Mouse (Mus musculus): ENCODE measurements around the gene Syt8. TPM values are rescaled to one million over a fixed set of nuclear protein-coding genes. Genes with fewer than 3 reads are reported as not detected.

Syt8 gene
- polyA plus RNA-seq (2015; fragmentation: Nextera tagmentation; extraction: Ambion mirVana), result 0.39 and 0.79 TPM in 2 replicates

GRCm38 (mm10) chr7:142434137-142434865 lies at the start of gene Syt8:
TSS of gene Syt8 (plus strand) at chr7:142434850.

GRCm38 (mm10) chr7:142387419-142388148 lies 47.1 kb upstream of the Syt8 start, which contains the start of gene Ctsd:
TSS of gene Ctsd (minus strand) at chr7:142388038.

GRCm38 (mm10) chr7:142441585-142441984 lies 6.9 kb downstream of the Syt8 start, which contains the start of gene Tnni2:
TSS of gene Tnni2 (plus strand) at chr7:142441808.

GRCm38 (mm10) chr7:142460636-142461077 lies 26.0 kb downstream of the Syt8 start, which contains the start of gene Lsp1:
TSS of gene Lsp1 (plus strand) at chr7:142460809.

Other genes starting within 250 kb of the Syt8 start
- gene Gm10153, start 244.5 kb upstream of the Syt8 start, polyA plus RNA-seq (2015; fragmentation: Nextera tagmentation; extraction: Ambion mirVana), result not detected in 2 replicates
- gene Krtap5-3, start 233.5 kb upstream of the Syt8 start, polyA plus RNA-seq (2015; fragmentation: Nextera tagmentation; extraction: Ambion mirVana), result not detected in 2 replicates
- gene Gm7579, start 223.0 kb upstream of the Syt8 start, polyA plus RNA-seq (2015; fragmentation: Nextera tagmentation; extraction: Ambion mirVana), result not detected in 2 replicates
- not detected in 2 replicates for gene Krtap5-5, start 204.9 kb upstream of the Syt8 start, polyA plus RNA-seq (2015; fragmentation: Nextera tagmentation; extraction: Ambion mirVana)
- gene Gm40460, start 193.8 kb upstream of the Syt8 start, polyA plus RNA-seq (2015; fragmentation: Nextera tagmentation; extraction: Ambion mirVana), result not detected in 2 replicates
- not detected in 2 replicates for gene Gm2431, start 176.5 kb upstream of the Syt8 start, polyA plus RNA-seq (2015; fragmentation: Nextera tagmentation; extraction: Ambion mirVana)
- not detected in 2 replicates for gene Gm4559, start 160.5 kb upstream of the Syt8 start, polyA plus RNA-seq (2015; fragmentation: Nextera tagmentation; extraction: Ambion mirVana)
- gene Krtap5-1, start 137.7 kb upstream of the Syt8 start, polyA plus RNA-seq (2015; fragmentation: Nextera tagmentation; extraction: Ambion mirVana), result not detected in 2 replicates
- not detected in 2 replicates for gene Krtap5-4, start 131.3 kb upstream of the Syt8 start, polyA plus RNA-seq (2015; fragmentation: Nextera tagmentation; extraction: Ambion mirVana)
- 1.9 and 2.0 TPM in 2 replicates for gene Ifitm10, start 61.1 kb upstream of the Syt8 start, polyA plus RNA-seq (2015; fragmentation: Nextera tagmentation; extraction: Ambion mirVana)
- 0.38 TPM in 1 of 2 replicates, not detected in the other for gene Gm49369, start 52.2 kb upstream of the Syt8 start, polyA plus RNA-seq (2015; fragmentation: Nextera tagmentation; extraction: Ambion mirVana)
- gene Ctsd, start 46.8 kb upstream of the Syt8 start, polyA plus RNA-seq (2015; fragmentation: Nextera tagmentation; extraction: Ambion mirVana), result 230 and 269 TPM in 2 replicates
- 4.7 and 8.0 TPM in 2 replicates for gene Tnni2, start 7.0 kb downstream of the Syt8 start, polyA plus RNA-seq (2015; fragmentation: Nextera tagmentation; extraction: Ambion mirVana)
- gene Lsp1, start 26.0 kb downstream of the Syt8 start, polyA plus RNA-seq (2015; fragmentation: Nextera tagmentation; extraction: Ambion mirVana), result 82.2 and 114 TPM in 2 replicates
- gene Tnnt3, start 64.0 kb downstream of the Syt8 start, polyA plus RNA-seq (2015; fragmentation: Nextera tagmentation; extraction: Ambion mirVana), result 0.48 and 1.4 TPM in 2 replicates
- gene Mrpl23, start 97.8 kb downstream of the Syt8 start, polyA plus RNA-seq (2015; fragmentation: Nextera tagmentation; extraction: Ambion mirVana), result 9.6 and 10.9 TPM in 2 replicates
- 80.4 and 99.5 TPM in 2 replicates for gene Igf2, start 232.0 kb downstream of the Syt8 start, polyA plus RNA-seq (2015; fragmentation: Nextera tagmentation; extraction: Ambion mirVana)
- gene Gm49394, start 235.1 kb downstream of the Syt8 start, polyA plus RNA-seq (2015; fragmentation: Nextera tagmentation; extraction: Ambion mirVana), result not detected in 2 replicates

All from spleen, postnatal 0 days (tissue).